Mouse (Mus musculus) liver, embryonic 16.5 days (tissue): ENCODE measurements around the gene Cfap74. TPM values are rescaled to one million over a fixed set of nuclear protein-coding genes. Genes with fewer than 3 reads are reported as not detected.
"Not testable (repeated sequence)": the region's sequence is repeated elsewhere in the genome, so short reads cannot be mapped to it uniquely, and the experiment has no call there.

Source experiments
- ATAC-seq: fragments of 200-750 bp; cut with Nextera tagmentation; 2 replicates; pipeline ENCODE4 v1.8.0; 2017; ENCODE audit warnings: low read depth, mild to moderate bottlenecking, moderate number of reproducible peaks, moderate library complexity
- H3K27ac ChIP-seq: fragments of 300-500 bp; sonication (generic); 2 replicates; pipeline ENCODE4 v1.5.1; 2014; ENCODE audit warnings: mild to moderate bottlenecking, low read length
- H3K27me3 ChIP-seq: fragments of 300-500 bp; sonication (generic); 2 replicates; pipeline ENCODE4 v1.6.1; 2014; ENCODE audit warnings: low read depth, low read length, mixed read lengths; ENCODE audit not compliant: control insufficient read depth, insufficient read depth
- H3K36me3 ChIP-seq: fragments of 300-500 bp; sonication (generic); 2 replicates; pipeline ENCODE4 v1.6.1; 2014; ENCODE audit warnings: mild to moderate bottlenecking; ENCODE audit not compliant: control insufficient read depth, insufficient read depth
- H3K4me1 ChIP-seq: fragments of 300-500 bp; sonication (generic); 2 replicates; pipeline ENCODE4 v1.6.1; 2014; ENCODE audit warnings: low read depth, low read length, mixed read lengths; ENCODE audit not compliant: control insufficient read depth
- H3K4me2 ChIP-seq: fragments of 300-500 bp; sonication (generic); 2 replicates; pipeline ENCODE4 v1.6.1; 2014; ENCODE audit warnings: low read depth, low read length, mixed read lengths
- H3K4me3 ChIP-seq: fragments of 300-500 bp; sonication (generic); 2 replicates; pipeline ENCODE4 v1.5.1; 2014; ENCODE audit warnings: low read depth, mild to moderate bottlenecking, low read length
- H3K9ac ChIP-seq: fragments of 300-500 bp; sonication (generic); 2 replicates; pipeline ENCODE4 v1.6.1; 2014; ENCODE audit warnings: low read depth, low read length
- H3K9me3 ChIP-seq: fragments of 300-500 bp; sonication (generic); replicated peaks from 2 replicates; pipeline ENCODE4 v1.6.1; 2016; ENCODE audit warnings: low read length; ENCODE audit not compliant: control insufficient read depth
- WGBS: fragments of 180-500 bp; shearing (Covaris S2); extraction: QIAGEN DNeasy Blood & Tissue Kit; methylation state at CpG from one replicate; pipeline ENCODE4 v1.1.7; 2014; ENCODE audit not compliant: insufficient replicate concordance; 5-methylcytosine and 5-hydroxymethylcytosine counted together
- polyA plus RNA-seq: library from polyadenylated mRNA; unstranded; fragments of >200 nt; fragmentation: Nextera tagmentation; extraction: Ambion mirVana; gene quantifications from 2 replicates; pipeline ENCODE4 v1.2.1, GENCODE M21; 2015

Gene Cfap74
- polyA plus RNA-seq, 1 experiment from 2014 or later, result 0.12 TPM

DNA sequence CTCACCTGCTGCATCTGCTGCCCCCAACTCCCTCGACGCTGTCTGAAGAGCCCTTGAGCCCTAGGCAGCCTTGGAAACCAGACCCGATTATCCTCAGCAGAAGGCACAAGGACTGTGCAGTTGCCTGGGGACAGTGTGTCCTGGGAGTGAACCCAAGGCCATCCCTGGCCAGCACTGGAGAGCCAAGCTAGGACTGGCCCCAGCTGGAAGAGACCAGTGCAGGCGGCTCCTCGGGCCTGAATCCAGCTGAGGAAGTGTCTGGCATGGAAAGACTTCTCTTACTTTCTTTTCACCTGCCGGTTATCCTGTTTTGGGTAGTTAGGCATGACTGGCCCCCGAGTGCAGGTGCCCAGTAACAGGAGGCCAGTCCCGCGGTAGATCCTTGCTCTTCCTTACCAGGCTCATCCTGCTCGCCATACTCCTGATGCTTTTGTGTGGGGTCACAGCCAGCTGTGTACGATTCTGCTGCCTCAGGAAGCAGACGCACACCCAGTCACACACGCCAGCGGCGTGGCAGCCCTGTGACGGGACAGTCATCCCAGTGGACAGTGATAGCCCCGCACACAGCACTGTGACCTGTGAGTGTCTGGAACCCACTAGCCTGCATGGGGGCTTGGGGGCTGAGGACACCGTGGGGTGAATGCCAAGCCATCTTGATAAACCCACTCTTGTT is 60.7 kb downstream of the Cfap74 start:
- ATAC-seq, result no peak
- 67% methylated on average over 18 of the region's 18 CpGs for WGBS
- H3K27ac ChIP-seq, result no peak overlapping the region
- peaks cover 3% of the 10 kb centered on the region; the same call in 1 of the 2 replicates for H3K27me3 ChIP-seq
- H3K4me2 ChIP-seq, result no peak overlapping the region; the same call in 1 of the 2 replicates
- no peaks in the 10 kb centered on the region for H3K36me3 ChIP-seq
- peaks cover 3% of the 10 kb centered on the region; the same call in 1 of the 2 replicates for H3K4me1 ChIP-seq
- no peak overlapping the region for H3K9ac ChIP-seq
- H3K4me3 ChIP-seq, result no peak overlapping the region
- no peaks in the 10 kb centered on the region for H3K9me3 ChIP-seq

DNA sequence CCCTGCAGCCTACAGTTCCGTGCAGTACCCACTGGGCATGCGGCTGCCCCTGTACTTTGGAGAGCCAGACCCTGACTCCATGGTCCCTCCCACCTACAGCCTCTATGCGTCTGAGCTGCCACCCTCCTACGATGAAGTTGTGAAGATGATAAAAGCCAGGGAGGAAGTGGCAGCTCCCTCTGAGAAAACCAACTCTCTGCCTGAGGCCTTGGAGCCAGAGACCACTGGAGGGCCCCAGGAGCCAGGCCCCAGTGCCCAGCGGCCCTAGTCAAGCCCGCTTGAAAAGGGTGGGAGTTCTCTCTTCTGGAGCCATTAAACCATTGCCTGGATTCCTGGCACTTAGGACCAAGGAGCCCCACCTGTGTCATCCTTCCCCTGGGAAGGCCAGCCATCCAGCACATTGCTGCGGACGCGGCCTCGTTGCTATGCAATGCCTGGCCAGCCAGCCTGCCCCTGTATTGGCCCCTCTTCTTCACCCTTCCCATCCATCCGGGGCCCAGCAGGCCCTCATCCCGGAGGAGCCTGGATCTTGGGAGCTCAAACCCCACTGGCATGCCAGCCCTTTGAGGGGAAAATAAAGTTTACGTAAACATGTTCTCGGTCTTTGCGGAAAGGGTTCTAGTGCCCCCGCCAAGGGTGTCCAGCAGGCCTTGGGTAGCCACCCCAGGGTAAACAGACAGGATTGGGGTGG is 61.4 kb downstream of the Cfap74 start:
- peaks cover 3% of the 10 kb centered on the region; the same call in 1 of the 2 replicates for H3K27me3 ChIP-seq
- 73% methylated on average over 16 of the region's 16 CpGs for WGBS
- H3K9ac ChIP-seq, result no peak overlapping the region
- H3K4me3 ChIP-seq, result no peak overlapping the region
- no peak overlapping the region for H3K4me2 ChIP-seq
- peaks cover 3% of the 10 kb centered on the region; the same call in 1 of the 2 replicates for H3K4me1 ChIP-seq
- no peaks in the 10 kb centered on the region for H3K36me3 ChIP-seq
- H3K9me3 ChIP-seq, result no peaks in the 10 kb centered on the region
- ATAC-seq, result no peak
- no peak overlapping the region for H3K27ac ChIP-seq

DNA sequence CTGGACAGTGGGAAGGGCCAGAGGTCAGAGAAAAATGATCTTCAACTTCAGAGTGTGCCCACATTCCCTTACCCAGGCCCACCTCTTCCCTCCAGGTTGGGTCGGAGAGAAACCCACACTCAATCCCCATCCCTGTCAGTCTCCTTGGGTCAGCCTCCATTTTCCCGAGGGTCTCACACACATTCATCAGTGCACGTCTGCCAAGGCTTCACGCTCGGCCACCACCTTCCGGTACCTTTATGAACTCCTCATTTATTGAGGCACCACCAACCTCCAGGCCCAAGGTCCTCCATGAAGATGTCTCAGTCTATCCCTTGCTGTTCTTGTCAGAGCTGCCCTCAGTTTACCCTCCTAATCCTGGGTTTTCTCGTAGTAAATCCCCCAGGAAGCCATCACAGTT is 62.0 kb downstream of the Cfap74 start:
- Histone ChIP-seq H3K4me3 (no peak overlapping the region), H3K27ac (no peak overlapping the region), H3K9ac (no peak overlapping the region), H3K36me3 (no peaks in the 10 kb centered on the region), H3K27me3 (peaks cover 3% of the 10 kb centered on the region; the same call in 1 of the 2 replicates), H3K4me2 (no peak overlapping the region), H3K9me3 (no peaks in the 10 kb centered on the region), H3K4me1 (peaks cover 3% of the 10 kb centered on the region; the same call in 1 of the 2 replicates)
- ATAC-seq, result no peak
- WGBS, result 64% methylated on average over 7 of the region's 7 CpGs

GRCm38 (mm10) chr4:155471406-155471805 is 62.4 kb downstream of the Cfap74 start:
- Histone ChIP-seq H3K27me3 (peaks cover 3% of the 10 kb centered on the region; the same call in 1 of the 2 replicates), H3K9ac (no peak overlapping the region)
- ATAC-seq, result no peak

GRCm38 (mm10) chr4:155472716-155473290 is 63.8 kb downstream of the Cfap74 start:
- Histone ChIP-seq H3K4me2 (no peak overlapping the region), H3K9ac (no peak overlapping the region), H3K4me1 (peaks cover 3% of the 10 kb centered on the region; the same call in 1 of the 2 replicates), H3K4me3 (no peak overlapping the region), H3K36me3 (no peaks in the 10 kb centered on the region), H3K27me3 (peaks cover 3% of the 10 kb centered on the region; the same call in 1 of the 2 replicates), H3K9me3 (no peaks in the 10 kb centered on the region), H3K27ac (no peak overlapping the region)
- ATAC-seq, result no peak
- 44% methylated on average over 3 of the region's 3 CpGs for WGBS

More at GRCm38 (mm10) chr4:155471406-155471805, 62.4 kb downstream of the Cfap74 start:
- no peak overlapping the region for H3K4me2 ChIP-seq
- no peak overlapping the region for H3K4me3 ChIP-seq
- H3K4me1 ChIP-seq, result peaks cover 3% of the 10 kb centered on the region; the same call in 1 of the 2 replicates
- no peaks in the 10 kb centered on the region for H3K36me3 ChIP-seq
- WGBS, result 69% methylated on average over 7 of the region's 7 CpGs
- H3K27ac ChIP-seq, result no peak overlapping the region
- no peaks in the 10 kb centered on the region for H3K9me3 ChIP-seq

- Histone ChIP-seq H3K4me2 (no peak overlapping the region), H3K27ac (no peak overlapping the region), H3K4me3 (no peak overlapping the region), H3K9ac (no peak overlapping the region), H3K4me1 (peaks cover 3% of the 10 kb centered on the region; the same call in 1 of the 2 replicates), H3K36me3 (no peaks in the 10 kb centered on the region), H3K27me3 (peaks cover 3% of the 10 kb centered on the region; the same call in 1 of the 2 replicates), H3K9me3 (no peaks in the 10 kb centered on the region)
- peak; percentile 67 for ATAC-seq
- WGBS, result 44% methylated on average over 5 of the region's 5 CpGs
These were observed 64.3 kb downstream of the Cfap74 start for GRCm38 (mm10) chr4:155473319-155473718.

GRCm38 (mm10) chr4:155473796-155474195 is 64.8 kb downstream of the Cfap74 start:
- not testable (repeated sequence) for H3K36me3 ChIP-seq, H3K9me3 ChIP-seq, ATAC-seq, H3K4me2 ChIP-seq, H3K4me3 ChIP-seq, H3K27ac ChIP-seq, H3K27me3 ChIP-seq, H3K9ac ChIP-seq, H3K4me1 ChIP-seq
- WGBS, result 35% methylated on average over 2 of the region's 2 CpGs

- H3K4me1 ChIP-seq, result peaks cover 6% of the 10 kb centered on the region
- H3K4me2 ChIP-seq, result peak overlapping the region; percentile 45
- H3K9ac ChIP-seq, result no peak overlapping the region
- H3K4me3 ChIP-seq, result peak overlapping the region; percentile 31
- no peak overlapping the region for H3K27ac ChIP-seq
- ATAC-seq, result peak; percentile 67
- H3K27me3 ChIP-seq, result no peaks in the 10 kb centered on the region
- H3K9me3 ChIP-seq, result no peaks in the 10 kb centered on the region
- no peaks in the 10 kb centered on the region for H3K36me3 ChIP-seq
- WGBS, result 16% methylated on average over 28 of the region's 28 CpGs
These were observed 72.6 kb downstream of the Cfap74 start for GRCm38 (mm10) chr4:155481381-155482124.
